Mouse (Mus musculus): ENCODE results near the gene Wdr73.

Wdr73 gene

DNA sequence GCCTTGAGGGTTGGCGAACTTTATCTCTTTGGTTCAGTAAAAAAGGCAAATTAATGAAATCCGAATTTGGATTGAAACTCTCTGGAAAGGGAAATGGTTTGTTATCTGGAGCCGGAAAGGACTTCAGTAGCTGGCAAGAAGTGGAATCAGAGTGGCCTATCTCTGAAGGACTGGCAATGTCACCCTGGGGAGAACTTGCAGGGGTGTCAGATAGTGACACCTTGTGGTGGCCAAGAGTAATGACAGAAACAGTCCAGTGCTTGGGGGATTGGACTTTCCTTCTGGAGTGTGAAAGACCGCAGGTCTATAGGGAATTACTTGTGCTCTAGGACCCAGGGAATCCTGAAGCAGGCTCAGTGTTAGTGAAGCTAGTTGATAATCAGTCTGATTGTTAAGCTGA, 51.4 kb downstream of the Wdr73 start:
- DNase-seq, result peak; percentile 69

DNA sequence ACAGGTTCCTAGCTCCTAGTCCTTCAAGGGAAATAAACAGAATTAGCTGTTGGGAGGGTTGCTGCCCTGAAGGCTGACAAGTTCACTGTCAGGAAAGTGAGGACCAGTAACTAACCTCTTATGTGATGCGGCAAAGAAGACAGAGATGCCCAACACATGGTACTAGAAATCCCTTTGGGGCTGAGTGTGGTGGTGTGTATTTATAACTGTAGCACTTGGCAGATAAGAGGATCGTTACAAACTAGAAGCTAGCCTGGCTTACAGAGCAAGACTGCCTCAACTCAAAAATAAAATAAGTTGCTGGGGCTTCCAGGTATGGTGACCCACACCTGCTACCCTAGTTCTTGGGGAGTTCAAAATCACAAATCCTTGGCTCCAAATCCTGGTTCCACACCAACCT, 51.8 kb downstream of the Wdr73 start:
- DNase-seq, result no peak

DNA sequence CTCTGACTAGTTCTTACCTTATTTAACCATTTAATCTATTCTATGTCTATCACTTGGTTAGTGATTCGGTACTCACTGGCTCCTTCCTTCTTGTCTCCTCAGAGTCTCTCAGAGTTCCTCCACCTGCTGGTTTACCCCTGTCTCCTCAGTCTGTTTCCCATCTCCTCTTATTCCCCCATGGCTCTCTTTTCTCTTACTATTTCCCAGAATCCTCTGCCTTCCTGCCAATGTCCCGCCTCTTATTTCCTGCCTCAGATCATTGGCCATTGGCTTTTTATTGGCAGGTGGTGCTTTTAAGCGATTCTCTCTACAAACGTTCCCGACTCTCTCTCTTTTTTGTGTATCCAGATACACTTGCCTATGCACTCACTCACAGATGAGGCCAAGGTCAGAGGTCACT, 54.4 kb downstream of the Wdr73 start:
- no peak for DNase-seq

DNA sequence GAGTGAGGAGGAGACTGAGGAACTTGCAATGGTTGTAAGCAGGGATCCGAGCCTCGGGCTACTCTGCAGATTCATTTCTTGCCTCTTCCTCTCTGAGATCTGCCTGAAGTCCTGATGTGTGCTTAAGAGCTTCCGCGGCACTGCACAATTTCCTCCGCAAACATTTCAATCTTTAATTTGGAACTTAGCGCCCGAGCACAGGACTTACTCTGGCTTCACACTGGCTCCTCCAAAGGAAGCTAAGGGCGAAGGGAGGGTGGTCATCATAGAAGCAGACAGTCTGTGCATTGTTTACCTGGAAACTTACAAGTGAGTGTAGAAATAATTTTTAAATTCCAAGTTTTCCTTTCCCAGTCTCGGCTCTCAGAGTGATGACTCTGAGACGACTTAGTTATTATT, 54.8 kb downstream of the Wdr73 start:
- no peak for DNase-seq

DNA sequence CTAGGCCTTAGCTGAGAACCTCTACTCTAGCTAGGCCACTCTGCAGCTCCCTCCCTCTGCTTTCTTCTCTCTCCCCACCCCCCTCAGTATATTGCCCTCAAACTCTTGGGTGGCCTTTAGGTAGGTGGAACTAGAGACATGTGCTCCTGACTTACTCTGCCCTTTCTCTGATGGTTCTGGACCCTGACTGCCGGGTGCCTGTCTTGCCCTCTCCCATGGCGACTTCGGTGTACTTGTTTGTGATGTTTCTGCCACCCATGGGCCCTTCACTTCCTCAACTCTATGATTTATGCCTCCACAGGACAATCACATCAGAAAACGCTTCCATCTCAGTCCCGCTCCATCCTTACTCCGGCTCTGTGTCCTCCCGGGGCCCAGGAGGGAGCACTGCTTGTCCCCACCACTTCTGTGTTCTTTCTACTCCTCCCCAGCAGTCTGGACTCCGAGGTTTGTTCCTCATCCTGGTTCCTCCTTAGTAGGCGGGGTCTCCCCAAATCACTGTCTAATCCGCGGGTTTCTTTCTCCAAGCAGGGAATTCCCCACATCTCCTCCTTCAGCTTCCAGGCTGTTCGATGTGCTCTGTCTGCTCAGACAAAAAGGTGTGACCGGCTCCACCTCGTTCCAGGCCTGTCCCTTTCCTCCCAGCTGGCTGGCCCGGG, 55.3 kb downstream of the Wdr73 start:
- peak; percentile 60 for DNase-seq

DNA sequence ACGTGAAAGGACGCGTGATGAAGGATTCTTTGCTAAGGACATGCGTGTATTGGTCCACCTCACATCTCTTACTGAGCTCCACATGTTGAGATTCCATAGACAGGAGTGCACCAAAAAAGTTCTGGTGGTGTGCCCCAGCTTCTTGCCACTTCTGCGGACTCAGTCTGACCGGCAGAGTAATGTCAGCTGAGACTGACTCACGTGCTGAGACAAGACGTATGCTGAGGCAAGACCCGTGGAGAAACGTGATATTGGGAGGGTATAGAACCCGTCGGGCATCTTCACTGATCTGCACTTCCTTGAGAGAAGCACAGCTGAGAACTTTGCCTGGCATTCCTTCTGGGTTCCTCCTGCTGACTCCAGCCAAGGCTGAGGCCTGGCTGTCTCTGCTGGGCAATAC, 56.4 kb downstream of the Wdr73 start:
- DNase-seq, result no peak

DNA sequence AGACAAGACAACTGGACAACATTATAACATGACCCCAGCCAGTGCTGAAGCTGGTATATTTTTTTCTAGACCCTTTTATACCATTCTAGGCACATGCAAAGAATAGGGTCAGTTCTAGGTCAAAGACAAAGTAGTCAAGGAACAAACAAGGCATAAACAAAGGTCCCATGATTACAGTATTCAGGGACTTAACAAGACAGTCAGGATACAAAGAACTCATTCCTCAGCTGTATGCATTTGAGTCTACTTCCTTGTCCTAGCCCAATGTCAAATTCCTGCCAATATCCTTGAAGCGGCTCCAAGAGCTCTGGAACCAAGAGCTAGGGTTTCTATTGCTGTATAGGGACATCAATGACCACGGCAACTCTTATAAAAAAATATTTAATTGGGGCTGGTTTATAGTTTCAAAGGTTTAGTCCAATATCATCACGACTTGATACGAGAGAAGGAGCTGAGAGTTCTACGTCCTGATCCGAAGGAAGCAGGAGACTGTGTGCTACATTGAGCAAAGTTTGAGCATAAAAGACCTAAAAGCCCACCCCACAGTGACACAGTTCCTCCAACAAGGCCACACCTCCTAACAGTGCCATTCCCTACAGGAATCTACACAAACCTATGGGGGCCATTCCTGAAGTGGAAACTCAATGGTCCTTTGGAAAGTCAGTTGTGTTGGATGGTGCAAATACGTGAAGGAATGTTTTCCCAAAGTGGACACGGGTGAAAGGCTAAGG, 57.0 kb downstream of the Wdr73 start:
- no peak for DNase-seq

DNA sequence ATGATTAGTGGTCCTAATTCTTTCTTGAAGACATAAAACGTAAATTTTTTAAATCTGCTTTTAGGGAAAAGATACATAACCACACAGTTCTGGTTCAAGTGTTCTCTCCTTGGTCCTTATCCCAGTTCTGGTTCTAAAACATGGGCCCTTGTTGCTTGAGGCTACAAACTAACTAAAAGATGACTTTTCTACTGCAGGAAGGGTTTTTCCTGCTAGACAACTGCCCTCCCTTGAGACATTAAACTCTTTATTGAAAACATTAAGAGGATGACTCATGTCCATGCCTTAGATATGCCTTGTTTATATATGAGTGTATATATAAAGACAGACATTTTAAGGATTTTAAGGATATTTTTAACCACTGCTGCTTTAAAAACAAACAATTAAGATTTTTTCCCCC, 57.9 kb downstream of the Wdr73 start:
- no peak for DNase-seq

DNA sequence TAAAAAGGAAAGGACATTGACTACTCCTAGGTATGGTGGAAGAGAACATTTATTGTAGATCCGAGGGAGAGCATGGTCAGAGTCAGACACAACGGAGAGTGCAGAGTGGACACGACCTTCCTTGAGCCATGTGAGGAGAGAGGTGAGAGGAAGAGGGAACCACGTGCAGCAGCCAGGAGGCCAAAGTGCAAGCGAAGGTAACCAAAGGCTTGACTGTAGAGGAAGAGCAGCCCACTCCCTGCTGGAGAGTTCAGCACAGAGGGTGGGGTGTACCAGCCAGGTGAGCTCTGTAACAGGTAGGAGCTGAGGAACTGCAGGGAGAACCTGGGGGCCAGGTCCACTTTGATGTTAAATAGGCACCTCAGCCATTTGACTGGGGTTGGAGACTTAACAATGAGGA, 58.9 kb downstream of the Wdr73 start:
- no peak for DNase-seq

DNA sequence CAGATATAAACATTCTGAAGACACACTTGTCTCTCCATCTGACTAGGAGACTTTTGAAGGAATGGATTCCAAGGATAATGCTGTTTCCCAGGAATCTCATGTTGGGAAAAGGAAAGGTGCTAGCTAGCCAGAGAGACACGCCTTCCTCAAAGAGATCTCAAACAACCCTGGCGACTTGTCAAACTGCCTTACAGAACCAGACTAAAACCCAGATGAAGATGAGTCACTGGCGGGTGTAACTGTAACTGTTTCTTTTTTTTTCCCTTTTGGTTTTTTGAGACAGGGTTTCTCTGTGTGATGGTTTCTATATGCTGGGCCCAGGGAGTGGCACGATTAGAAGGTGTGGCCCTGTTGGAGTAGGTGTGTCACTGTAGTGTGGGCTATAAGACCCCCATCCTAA, 60.1 kb downstream of the Wdr73 start:
- DNase-seq, result peak; percentile 22
